Mouse (Mus musculus) left cerebral cortex, adult 11 months (tissue): ENCODE measurements around the gene Tmem30c.
A peak's percentile ranks its signal among the peaks of the same experiment; 100 is the strongest.
"Not testable (repeated sequence)": the region's sequence is repeated elsewhere in the genome, so short reads cannot be mapped to it uniquely, and the experiment has no call there.

Experiments
- DNase-seq: peaks from one replicate; pipeline ENCODE4 v3.0.0; 2022; ENCODE audit warnings: low spot score

Tmem30c gene

GRCm38 (mm10) chr16:57231937-57232310 is 60.7 kb downstream of the Tmem30c start:
- not testable (repeated sequence) for DNase-seq

GRCm38 (mm10) chr16:57231089-57231936 is 61.4 kb downstream of the Tmem30c start, which contains the start of gene Tbc1d23:
Gene Tbc1d23, minus strand, starts transcription at chr16:57231504.
- peak; percentile 97 for DNase-seq

DNA sequence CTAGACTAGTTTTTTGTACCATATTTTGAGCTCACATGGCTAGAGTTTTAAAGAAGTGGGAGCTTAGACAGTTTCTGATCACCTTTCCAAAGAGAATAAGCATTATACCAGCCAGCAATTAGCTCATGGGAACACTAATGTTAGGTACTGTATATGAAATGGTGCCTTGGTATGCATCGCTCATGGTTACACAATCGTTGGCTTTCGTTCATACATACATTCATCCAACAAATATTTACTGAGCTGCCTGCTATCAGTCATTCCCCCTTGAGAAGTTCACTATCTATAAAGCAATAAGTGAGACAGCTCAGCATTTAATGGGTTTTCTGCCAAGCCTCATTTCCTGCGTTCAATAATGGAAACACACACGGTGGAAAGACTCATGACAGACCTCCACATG is 66.2 kb downstream of the Tmem30c start:
- DNase-seq: no peak

GRCm38 (mm10) chr16:57220361-57220760 is 72.3 kb downstream of the Tmem30c start:
- DNase-seq: no peak
